Mouse (Mus musculus): ENCODE measurements around the gene Psmd11. TPM values are rescaled to one million over a fixed set of nuclear protein-coding genes. Genes with fewer than 3 reads are reported as not detected.
A peak's percentile ranks its signal among the peaks of the same experiment; 100 is the strongest.
"Not testable (repeated sequence)": the region's sequence is repeated elsewhere in the genome, so short reads cannot be mapped to it uniquely, and the experiment has no call there.

Psmd11 gene
- total RNA-seq (2014; rRNA removed) (106 and 128 TPM in 2 replicates), polyA plus RNA-seq (2012; rRNA removed) (56.1 and 63.2 TPM in 2 replicates)

DNA sequence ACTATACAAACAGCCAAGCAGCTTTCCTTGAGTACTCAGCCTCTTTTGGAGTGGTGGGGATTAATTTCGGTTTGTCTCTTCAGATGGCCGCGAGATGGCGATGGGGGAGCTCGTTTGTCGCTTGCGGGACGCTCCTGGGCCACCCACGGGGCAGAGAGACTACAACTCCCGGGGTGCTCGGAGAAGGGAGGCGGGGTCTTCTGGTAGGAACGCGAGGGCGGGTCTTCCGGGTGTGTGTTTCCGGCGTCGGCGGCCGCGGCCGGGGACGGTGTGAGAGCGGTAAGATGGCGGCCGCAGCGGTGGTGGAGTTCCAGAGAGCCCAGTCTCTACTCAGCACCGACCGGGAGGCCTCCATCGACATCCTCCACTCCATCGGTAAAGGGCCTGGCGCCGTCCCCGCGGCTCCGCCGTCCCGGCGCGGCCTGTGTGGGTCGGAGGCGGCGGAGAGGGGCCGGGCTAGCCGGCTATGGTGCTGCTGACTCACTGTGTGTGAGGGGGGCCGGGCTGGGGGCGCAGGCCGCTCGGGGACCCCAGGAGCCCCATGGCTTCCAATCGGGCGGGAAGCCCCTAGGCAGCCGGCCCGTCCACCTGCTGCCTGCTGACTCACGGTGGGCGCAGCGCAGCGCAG is at the start of gene Psmd11:
Gene Psmd11 (plus strand): TSS at position 235 of the 628 bp plus-strand sequence.
- peaks cover 14% of the 10 kb centered on the region for H3K36me3 ChIP-seq (ENCODE audit: control insufficient read depth, insufficient read depth, low read length)
- WGBS: under 1% methylated on average over 56 of the region's 58 CpGs
- DNase-seq (ENCODE audit: extremely low read depth, low read depth, low spot score): peak; percentile 86
- peaks cover 8% of the 10 kb centered on the region for H3K79me2 ChIP-seq (ENCODE audit: control insufficient read depth, insufficient read depth, low read length)
- no peaks in the 10 kb centered on the region; the same call in 1 of the 2 replicates for H3K4me1 ChIP-seq (ENCODE audit: control insufficient read depth, insufficient read depth, low read length)
- peak within 1 kb of the TSS; percentile 92 for H3K27ac ChIP-seq (replicated peaks; ENCODE audit: insufficient read depth, low read depth, low read length)
- H3K4me3 ChIP-seq (ENCODE audit: insufficient read depth, low read depth, low read length): peak within 1 kb of the TSS; percentile 92
- H3K9ac ChIP-seq (ENCODE audit: low read depth, low read length): peak within 1 kb of the TSS; percentile 97
- TF ChIP-seq CTCF (IDR thresholded peaks at IDR 0.05; ENCODE audit: low read depth, low read length): peak; percentile 84
- peak; percentile 84; the same call in 1 of the 2 replicates for TF ChIP-seq POLR2A (IDR thresholded peaks at IDR 0.05; ENCODE audit: extremely low read depth, insufficient read depth, low read length)
- no peaks in the 10 kb centered on the region for H3K27me3 ChIP-seq (ENCODE audit: control insufficient read depth, insufficient read depth, low read length)

DNA sequence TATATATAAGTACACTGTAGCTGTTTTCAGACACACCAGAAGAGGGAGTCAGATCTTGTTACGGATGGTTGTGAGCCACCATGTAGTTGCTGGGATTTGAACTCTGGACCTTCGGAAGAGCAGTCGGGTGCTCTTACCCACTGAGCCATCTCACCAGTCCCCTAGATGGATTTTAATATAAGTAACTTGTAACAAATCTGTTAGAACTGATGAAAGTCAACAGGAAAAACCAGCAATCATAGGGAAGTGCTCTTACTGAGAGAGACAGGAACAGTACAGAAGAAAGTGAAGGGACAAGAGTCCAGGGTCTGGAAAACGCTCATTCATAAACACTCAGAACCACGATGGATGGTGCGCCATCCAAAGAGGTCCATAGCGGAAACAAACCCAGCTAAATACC is 49.2 kb upstream of the Psmd11 start:
- H3K4me1 ChIP-seq (ENCODE audit: control insufficient read depth, insufficient read depth, low read length); H3K9ac ChIP-seq (ENCODE audit: low read depth, low read length); H3K27me3 ChIP-seq (ENCODE audit: control insufficient read depth, insufficient read depth, low read length); DNase-seq (ENCODE audit: extremely low read depth, low read depth, low spot score); H3K27ac ChIP-seq (replicated peaks; ENCODE audit: insufficient read depth, low read depth, low read length); H3K79me2 ChIP-seq (ENCODE audit: control insufficient read depth, insufficient read depth, low read length); H3K36me3 ChIP-seq (ENCODE audit: control insufficient read depth, insufficient read depth, low read length); H3K4me3 ChIP-seq (ENCODE audit: insufficient read depth, low read depth, low read length): not testable (repeated sequence)
- 98% methylated on average over 7 of the region's 7 CpGs for WGBS

DNA sequence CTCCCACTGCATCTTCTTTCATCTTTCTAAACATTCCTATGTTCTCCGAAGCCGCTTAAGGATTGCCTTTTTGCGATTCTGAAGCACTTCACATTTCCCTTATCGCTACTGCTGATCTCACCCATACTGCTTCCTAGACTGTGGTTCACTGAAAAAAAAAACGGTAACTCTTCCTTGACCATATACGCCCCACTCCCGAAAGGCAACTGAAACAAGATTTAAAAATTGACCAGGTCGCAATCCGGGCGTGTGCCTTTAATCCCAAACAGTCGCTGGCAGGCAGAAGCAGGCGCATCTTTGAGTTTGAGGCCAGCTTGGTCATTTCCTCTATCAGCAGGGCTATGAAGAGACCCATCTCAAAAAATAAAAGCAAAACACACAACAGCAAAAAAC is 45.8 kb upstream of the Psmd11 start:
- peaks cover 12% of the 10 kb centered on the region for H3K36me3 ChIP-seq (ENCODE audit: control insufficient read depth, insufficient read depth, low read length)
- H3K9ac ChIP-seq (ENCODE audit: low read depth, low read length): peak overlapping the region; percentile 69
- H3K79me2 ChIP-seq (ENCODE audit: control insufficient read depth, insufficient read depth, low read length): peaks cover 22% of the 10 kb centered on the region
- no peak for DNase-seq (ENCODE audit: extremely low read depth, low read depth, low spot score)
- peak overlapping the region; percentile 91 for H3K4me3 ChIP-seq (ENCODE audit: insufficient read depth, low read depth, low read length)
- TF ChIP-seq POLR2A (IDR thresholded peaks at IDR 0.05; ENCODE audit: extremely low read depth, insufficient read depth, low read length) (no peak), CTCF (IDR thresholded peaks at IDR 0.05; ENCODE audit: low read depth, low read length) (no peak)
- whole genome bisulfite sequencing: 2% methylated on average over 12 of the region's 12 CpGs
- no peaks in the 10 kb centered on the region for H3K27me3 ChIP-seq (ENCODE audit: control insufficient read depth, insufficient read depth, low read length)
- peaks cover 14% of the 10 kb centered on the region for H3K4me1 ChIP-seq (ENCODE audit: control insufficient read depth, insufficient read depth, low read length)
- H3K27ac ChIP-seq (replicated peaks; ENCODE audit: insufficient read depth, low read depth, low read length): peak overlapping the region; percentile 78

DNA sequence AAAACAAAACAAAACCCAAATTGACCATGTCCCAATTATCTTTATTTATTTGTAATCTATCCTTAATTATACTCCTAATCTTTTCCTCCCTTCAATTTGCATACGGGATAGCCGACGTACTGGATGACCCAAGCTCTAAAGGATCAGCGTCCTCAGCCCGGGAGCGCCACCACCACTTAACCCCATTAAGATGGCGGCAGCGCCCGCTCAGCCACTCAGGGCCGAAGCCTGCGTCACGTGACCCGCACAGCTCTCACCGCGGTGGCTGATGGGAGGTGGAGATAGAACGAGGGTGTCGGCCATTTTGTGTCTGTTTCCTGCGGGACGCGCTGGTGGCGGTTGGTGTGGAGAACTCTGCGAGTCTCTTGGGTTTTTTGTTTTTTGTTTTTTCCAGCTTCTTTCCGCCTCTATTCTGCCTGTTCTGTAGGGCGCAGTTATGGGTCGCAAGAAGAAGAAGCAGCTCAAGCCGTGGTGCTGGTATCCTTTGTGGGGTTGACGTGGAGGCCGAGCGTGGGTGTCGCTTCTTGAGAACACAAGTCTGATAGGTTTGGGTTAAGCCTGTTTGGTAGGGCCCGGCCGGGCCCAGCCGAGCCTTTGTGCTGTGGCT is 45.3 kb upstream of the Psmd11 start, which contains the start of gene Zfp207:
Gene Zfp207 (plus strand): TSS at position 261 of the 607 bp plus-strand sequence.
- Histone ChIP-seq H3K4me1 (ENCODE audit: control insufficient read depth, insufficient read depth, low read length) (peaks cover 14% of the 10 kb centered on the region), H3K79me2 (ENCODE audit: control insufficient read depth, insufficient read depth, low read length) (peaks cover 22% of the 10 kb centered on the region), H3K36me3 (ENCODE audit: control insufficient read depth, insufficient read depth, low read length) (peaks cover 16% of the 10 kb centered on the region), H3K27me3 (ENCODE audit: control insufficient read depth, insufficient read depth, low read length) (no peaks in the 10 kb centered on the region), H3K4me3 (ENCODE audit: insufficient read depth, low read depth, low read length) (peak within 1 kb of the TSS; percentile 91), H3K27ac (replicated peaks; ENCODE audit: insufficient read depth, low read depth, low read length) (peak within 1 kb of the TSS; percentile 94), H3K9ac (ENCODE audit: low read depth, low read length) (peak within 1 kb of the TSS; percentile 86)
- under 1% methylated on average over 33 of the region's 33 CpGs for WGBS
- peak; percentile 87 for DNase-seq (ENCODE audit: extremely low read depth, low read depth, low spot score)
- TF ChIP-seq CTCF (IDR thresholded peaks at IDR 0.05; ENCODE audit: low read depth, low read length) (no peak), POLR2A (IDR thresholded peaks at IDR 0.05; ENCODE audit: extremely low read depth, insufficient read depth, low read length) (peak; percentile 82; the same call in 1 of the 2 replicates)

DNA sequence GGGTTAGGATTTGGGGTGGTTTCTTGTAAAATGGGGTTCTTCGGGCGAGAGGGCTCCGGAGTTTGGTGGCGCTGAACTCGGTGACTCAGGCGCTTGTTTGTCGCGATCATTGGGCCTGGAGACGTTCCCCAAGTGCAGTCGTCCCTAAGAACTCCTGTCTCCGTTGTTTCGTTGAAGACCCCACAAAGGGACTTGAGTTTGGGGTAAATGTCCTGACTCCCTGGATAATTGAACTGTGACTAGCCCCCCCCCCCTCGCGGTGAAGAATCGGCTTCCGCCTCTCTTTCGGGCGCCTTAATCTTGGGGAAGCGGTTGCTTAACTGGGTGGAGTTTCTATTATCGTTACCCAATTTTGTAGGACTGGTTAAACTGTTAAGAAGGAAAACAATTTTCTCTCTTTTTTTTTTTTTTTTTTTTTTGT is 44.8 kb upstream of the Psmd11 start:
- DNase-seq (ENCODE audit: extremely low read depth, low read depth, low spot score): peak; percentile 64
- peak overlapping the region; percentile 86 for H3K9ac ChIP-seq (ENCODE audit: low read depth, low read length)
- peaks cover 12% of the 10 kb centered on the region for H3K4me1 ChIP-seq (ENCODE audit: control insufficient read depth, insufficient read depth, low read length)
- H3K36me3 ChIP-seq (ENCODE audit: control insufficient read depth, insufficient read depth, low read length): peaks cover 19% of the 10 kb centered on the region
- peak overlapping the region; percentile 94 for H3K27ac ChIP-seq (replicated peaks; ENCODE audit: insufficient read depth, low read depth, low read length)
- under 1% methylated on average over 20 of the region's 20 CpGs for WGBS
- no peaks in the 10 kb centered on the region for H3K27me3 ChIP-seq (ENCODE audit: control insufficient read depth, insufficient read depth, low read length)
- peak overlapping the region; percentile 91 for H3K4me3 ChIP-seq (ENCODE audit: insufficient read depth, low read depth, low read length)
- TF ChIP-seq CTCF (IDR thresholded peaks at IDR 0.05; ENCODE audit: low read depth, low read length) (no peak), POLR2A (IDR thresholded peaks at IDR 0.05; ENCODE audit: extremely low read depth, insufficient read depth, low read length) (no peak)
- H3K79me2 ChIP-seq (ENCODE audit: control insufficient read depth, insufficient read depth, low read length): peaks cover 22% of the 10 kb centered on the region

DNA sequence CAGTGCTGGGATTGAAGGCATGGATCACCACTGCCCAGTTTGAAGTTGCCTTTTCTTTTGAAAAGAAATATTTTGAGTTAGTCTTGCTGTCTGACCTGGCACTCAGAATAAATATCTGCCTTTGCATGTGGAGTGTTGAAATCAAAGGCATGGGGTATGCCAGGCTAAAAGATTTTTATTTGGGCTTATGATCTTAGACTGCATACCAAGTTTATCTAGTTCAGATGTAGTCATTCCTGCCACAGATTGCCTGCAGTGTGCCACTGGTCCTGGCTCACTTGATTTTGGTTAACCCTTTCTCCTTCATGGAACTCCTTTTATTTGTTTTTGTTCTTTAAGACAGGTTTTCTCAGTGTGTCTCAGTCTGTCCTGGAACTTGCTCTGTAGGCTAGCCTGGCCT is 44.0 kb upstream of the Psmd11 start:
- TF ChIP-seq CTCF (IDR thresholded peaks at IDR 0.05; ENCODE audit: low read depth, low read length) (no peak), POLR2A (IDR thresholded peaks at IDR 0.05; ENCODE audit: extremely low read depth, insufficient read depth, low read length) (no peak)
- H3K36me3 ChIP-seq (ENCODE audit: control insufficient read depth, insufficient read depth, low read length): peaks cover 25% of the 10 kb centered on the region
- peaks cover 12% of the 10 kb centered on the region for H3K4me1 ChIP-seq (ENCODE audit: control insufficient read depth, insufficient read depth, low read length)
- peak overlapping the region; percentile 37 for H3K27ac ChIP-seq (replicated peaks; ENCODE audit: insufficient read depth, low read depth, low read length)
- peak overlapping the region; percentile 66 for H3K9ac ChIP-seq (ENCODE audit: low read depth, low read length)
- DNase-seq (ENCODE audit: extremely low read depth, low read depth, low spot score): peak; percentile 62
- H3K79me2 ChIP-seq (ENCODE audit: control insufficient read depth, insufficient read depth, low read length): peaks cover 26% of the 10 kb centered on the region
- H3K27me3 ChIP-seq (ENCODE audit: control insufficient read depth, insufficient read depth, low read length): no peaks in the 10 kb centered on the region
- peak overlapping the region; percentile 91 for H3K4me3 ChIP-seq (ENCODE audit: insufficient read depth, low read depth, low read length)
